Mouse (Mus musculus) spleen, postnatal 0 days (tissue): Measurements from ENCODE around the gene Vmn2r47. TPM values are rescaled to one million over a fixed set of nuclear protein-coding genes. Genes with fewer than 3 reads are reported as not detected.

Experiments used
- polyA plus RNA-seq: library from polyadenylated mRNA; unstranded; fragments of >200 nt; fragmentation: Nextera tagmentation; extraction: Ambion mirVana; gene quantifications from 2 replicates; pipeline ENCODE4 v1.2.1, GENCODE M21; 2015

Gene Vmn2r47
- polyA plus RNA-seq, result not detected in 2 replicates

GRCm38 (mm10) chr7:9841225-9841624, at the start of gene Vmn2r47:
TSS of gene Vmn2r47 (minus strand) at chr7:9841325.

GRCm38 (mm10) chr7:9770471-9770870, 70.7 kb downstream of the Vmn2r47 start, which contains the start of gene Vmn2r46:
TSS of gene Vmn2r46 (minus strand) at chr7:9770571.

Other genes starting within 250 kb of the Vmn2r47 start
- gene Vmn2r46, start 70.8 kb downstream of the Vmn2r47 start, polyA plus RNA-seq, result not detected in 2 replicates
- gene Vmn2r48, start 112.3 kb upstream of the Vmn2r47 start, polyA plus RNA-seq, result not detected in 2 replicates
- gene Vmn2r49, start 150.9 kb upstream of the Vmn2r47 start, polyA plus RNA-seq, result not detected in 2 replicates
- gene Vmn2r50, start 212.0 kb upstream of the Vmn2r47 start, polyA plus RNA-seq, result not detected in 2 replicates